Mouse (Mus musculus) ES-Bruce4 (cell line): Measurements from ENCODE around the gene Adcy4.

Experiments
- CTCF ChIP-seq: IDR thresholded peaks from one replicate; pipeline ENCODE4 v1.8.1; 2011; ENCODE audit warnings: low read depth, low read length
- EP300 ChIP-seq: IDR thresholded peaks from 2 replicates; pipeline ENCODE4 v1.6.1; 2011; ENCODE audit warnings: low read depth, low read length; ENCODE audit not compliant: insufficient read depth
- POLR2A ChIP-seq: IDR thresholded peaks from one replicate; pipeline ENCODE4 v1.8.1; 2011; ENCODE audit warnings: low read length; ENCODE audit not compliant: insufficient read depth

- TF ChIP-seq POLR2A (no peak), EP300 (0 out of 2 replicates have a peak, but pooled peaks have one; percentile 35), CTCF (peak; percentile 99)
Measured at GRCm38 (mm10) chr14:55781310-55781709, 2.6 kb downstream of the Adcy4 start.
